9 mouse cellular contexts compared by ENCODE assay signal in the genomic region with DNA sequence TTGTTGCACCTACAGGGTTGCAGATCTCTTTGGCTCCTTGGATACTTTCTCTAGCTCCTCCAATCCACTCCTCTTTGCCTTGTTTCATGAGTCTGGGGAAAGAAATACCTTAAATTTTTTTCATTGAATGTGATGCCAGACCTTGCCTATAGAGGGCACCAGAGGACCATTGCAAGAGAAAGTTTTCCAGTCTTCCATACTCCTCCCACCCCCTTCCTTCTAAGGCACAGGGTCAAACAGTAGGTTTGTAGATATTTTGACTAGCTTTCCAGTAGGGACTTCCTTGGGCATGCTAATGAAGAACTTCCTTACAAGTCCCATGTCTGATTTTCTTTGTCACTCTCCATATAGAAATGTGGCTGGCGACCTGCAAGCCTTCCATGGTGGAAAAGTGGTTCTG.
A peak's percentile ranks its signal among the peaks of the same experiment; 100 is the strongest.
DNase-seq lines count a peak whose midpoint lies in the region; ATAC-seq lines count a peak whose summit lies in the region.
"Had no signal": no experiment of that assay in that cellular context is flagged by ENCODE, and none has a peak within 500 bp of the region (broad histone marks: within the 10 kb centered on the region; RNA-seq: fewer than 3 reads in every experiment).

No protein-coding gene starts in this region.

- no peak overlapping the region for H3K9ac ChIP-seq in midbrain, embryonic 15.5 days
- H3K9ac ChIP-seq in neural tube, embryonic 12.5 days, result no peak overlapping the region

- no peaks in the 10 kb centered on the region for H3K4me1 ChIP-seq in midbrain, embryonic 10.5 days
- H3K4me1 ChIP-seq in midbrain, embryonic 15.5 days, result no peaks in the 10 kb centered on the region
- H3K4me1 ChIP-seq in embryonic facial prominence, embryonic 10.5 days, result no peaks in the 10 kb centered on the region
- no peaks in the 10 kb centered on the region for H3K4me1 ChIP-seq in neural tube, embryonic 12.5 days

- DNase-seq in cerebellum, postnatal 10 days, result peak; percentile 64 to 78
- peak; percentile 29 for DNase-seq in midbrain, embryonic 10.5 days (ENCODE audit: low spot score)
- DNase-seq in embryonic facial prominence, embryonic 10.5 days (ENCODE audit: low spot score), result peak; percentile 40
- DNase-seq in layer of hippocampus, postnatal 14 days (ENCODE audit: low spot score in 2 of 2), result peak; percentile 24 to 59
- no peak for DNase-seq in thymus, postnatal 0 days (ENCODE audit: low spot score)

- no peaks in the 10 kb centered on the region for H3K9me3 ChIP-seq in midbrain, embryonic 10.5 days (replicated peaks)
- no peaks in the 10 kb centered on the region for H3K9me3 ChIP-seq in midbrain, embryonic 15.5 days
- no peaks in the 10 kb centered on the region for H3K9me3 ChIP-seq in embryonic facial prominence, embryonic 10.5 days
- no peaks in the 10 kb centered on the region for H3K9me3 ChIP-seq in neural tube, embryonic 12.5 days

- H3K27me3 ChIP-seq in midbrain, embryonic 10.5 days (ENCODE audit: low read depth, poor library complexity, severe bottlenecking), result no peaks in the 10 kb centered on the region
- no peaks in the 10 kb centered on the region for H3K27me3 ChIP-seq in midbrain, embryonic 15.5 days (replicated peaks)
- no peaks in the 10 kb centered on the region for H3K27me3 ChIP-seq in embryonic facial prominence, embryonic 10.5 days (replicated peaks; ENCODE audit: low read depth, poor library complexity, severe bottlenecking)
- no peaks in the 10 kb centered on the region for H3K27me3 ChIP-seq in neural tube, embryonic 12.5 days (replicated peaks)

- H3K4me2 ChIP-seq in midbrain, embryonic 15.5 days, result no peak overlapping the region
- H3K4me2 ChIP-seq in neural tube, embryonic 12.5 days (replicated peaks), result no peak overlapping the region

- no peak overlapping the region for H3K27ac ChIP-seq in midbrain, embryonic 10.5 days (replicated peaks)
- H3K27ac ChIP-seq in midbrain, embryonic 15.5 days, result no peak overlapping the region
- no peak overlapping the region for H3K27ac ChIP-seq in embryonic facial prominence, embryonic 10.5 days (replicated peaks)
- H3K27ac ChIP-seq in neural tube, embryonic 12.5 days, result no peak overlapping the region
- H3K27ac ChIP-seq: macrophage had no signal

- no peak for ATAC-seq in cerebellum, adult (ENCODE audit: insufficient number of reproducible peaks, low FRiP score, low TSS enrichment)
- ATAC-seq in midbrain, embryonic 15.5 days (replicated peaks), result no peak
- peak; percentile 68; the same call in 1 of the 2 replicates for ATAC-seq in neural tube, embryonic 12.5 days (ENCODE audit: low FRiP score, low read depth)

- H3K36me3 ChIP-seq in midbrain, embryonic 10.5 days, result no peaks in the 10 kb centered on the region
- H3K36me3 ChIP-seq in midbrain, embryonic 15.5 days (replicated peaks), result no peaks in the 10 kb centered on the region
- no peaks in the 10 kb centered on the region for H3K36me3 ChIP-seq in embryonic facial prominence, embryonic 10.5 days (replicated peaks)
- H3K36me3 ChIP-seq in neural tube, embryonic 12.5 days, result no peaks in the 10 kb centered on the region

- H3K4me3 ChIP-seq in midbrain, embryonic 10.5 days, result no peak overlapping the region
- H3K4me3 ChIP-seq in midbrain, embryonic 15.5 days, result no peak overlapping the region
- no peak overlapping the region for H3K4me3 ChIP-seq in embryonic facial prominence, embryonic 10.5 days
- no peak overlapping the region for H3K4me3 ChIP-seq in neural tube, embryonic 12.5 days

- 66% methylated on average over 1 of the region's 1 CpGs for WGBS in midbrain, embryonic 10.5 days
- 73% methylated on average over 1 of the region's 1 CpGs for WGBS in midbrain, embryonic 15.5 days
- 59% methylated on average over 1 of the region's 1 CpGs for WGBS in embryonic facial prominence, embryonic 10.5 days
- WGBS in neural tube, embryonic 12.5 days, result 71% methylated on average over 1 of the region's 1 CpGs
